Mouse (Mus musculus) adrenal gland, postnatal 0 days (tissue): ENCODE results near the gene Hnrnpll. TPM values are rescaled to one million over a fixed set of nuclear protein-coding genes. Genes with fewer than 3 reads are reported as not detected.

ENCODE experiments used
- polyA plus RNA-seq: library from polyadenylated mRNA; unstranded; fragments of >200 nt; fragmentation: Nextera tagmentation; extraction: Ambion mirVana; gene quantifications from 2 replicates; pipeline ENCODE4 v1.2.1, GENCODE M21; 2015

Gene Hnrnpll
- polyA plus RNA-seq, result 28.9 and 37.4 TPM in 2 replicates

GRCm38 (mm10) chr17:80061783-80062619 is at the start of gene Hnrnpll:
Gene Hnrnpll (minus strand): TSS chr17:80062334.

Other genes starting within 250 kb of the Hnrnpll start
- gene Atl2, start 166.2 kb downstream of the Hnrnpll start, polyA plus RNA-seq, result 18.1 and 26.1 TPM in 2 replicates
- gene Galm, start 65.1 kb upstream of the Hnrnpll start, polyA plus RNA-seq, result 9.0 and 9.9 TPM in 2 replicates
- 221 and 296 TPM in 2 replicates for gene Srsf7, start 145.0 kb upstream of the Hnrnpll start, polyA plus RNA-seq
- gene Ttc39d, start 145.1 kb upstream of the Hnrnpll start, polyA plus RNA-seq, result 0.15 and 0.19 TPM in 2 replicates
- 36.9 and 41.6 TPM in 2 replicates for gene Gemin6, start 162.1 kb upstream of the Hnrnpll start, polyA plus RNA-seq
- gene Morn2, start 227.9 kb upstream of the Hnrnpll start, polyA plus RNA-seq, result 25.7 and 27.1 TPM in 2 replicates
- gene Dhx57, start 228.1 kb upstream of the Hnrnpll start, polyA plus RNA-seq, result 9.2 and 13.0 TPM in 2 replicates
- 1.5 and 2.5 TPM in 2 replicates for gene Arhgef33, start 245.1 kb upstream of the Hnrnpll start, polyA plus RNA-seq